Mouse (Mus musculus): ENCODE results near the gene Tmem132d.

Gene Tmem132d

DNA sequence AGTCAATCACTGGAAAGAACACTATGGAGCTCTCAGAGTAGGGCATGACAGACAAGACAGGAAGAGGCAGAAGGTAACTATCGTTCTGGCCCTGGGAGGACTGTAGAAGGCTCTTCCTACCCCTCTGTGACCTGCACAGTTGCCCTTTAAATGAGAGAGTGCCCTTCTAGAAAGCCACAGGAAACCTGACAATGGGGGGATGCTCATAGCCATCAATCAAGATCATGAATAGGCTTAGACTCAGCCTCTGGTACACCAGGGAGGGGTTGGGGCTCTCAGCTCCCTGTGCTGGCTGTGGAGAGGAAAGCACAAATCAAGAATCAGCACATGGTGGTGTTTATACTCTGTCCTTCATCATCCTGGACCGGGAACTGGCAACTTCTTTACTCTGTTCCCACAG, 227.2 kb downstream of the Tmem132d start:
- no peak for DNase-seq (ENCODE audit: low spot score)

DNA sequence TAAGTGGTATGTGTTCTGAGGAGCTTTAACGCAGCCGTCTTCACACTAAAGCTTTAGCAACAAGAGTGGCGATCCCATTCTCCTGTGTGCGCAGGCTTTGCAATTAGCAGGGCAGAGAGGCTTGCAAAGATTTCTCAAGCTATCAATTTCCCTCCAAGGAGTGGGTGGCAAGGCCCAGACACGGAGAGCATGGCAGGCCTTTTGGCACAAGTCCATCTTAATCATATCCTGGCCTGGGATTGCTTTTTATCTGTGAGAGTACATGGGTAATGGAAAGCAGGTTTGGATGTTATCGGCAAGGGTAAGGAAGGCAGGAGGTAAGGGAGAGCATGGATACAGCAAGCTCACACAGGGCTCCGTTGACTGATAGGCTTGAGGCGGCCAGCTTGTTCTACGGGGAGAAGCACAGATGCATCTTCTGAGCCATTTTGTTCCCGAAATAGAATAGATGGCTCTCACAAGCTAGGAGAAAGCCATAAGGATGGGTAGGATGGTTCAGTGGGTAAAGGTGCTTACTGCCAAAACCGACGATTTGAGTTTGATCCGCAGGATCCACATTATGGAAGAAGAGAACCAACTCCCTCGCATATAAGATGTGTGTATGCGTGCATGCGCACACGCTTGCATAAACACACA, 228.1 kb downstream of the Tmem132d start:
- DNase-seq (ENCODE audit: low spot score): no peak

DNA sequence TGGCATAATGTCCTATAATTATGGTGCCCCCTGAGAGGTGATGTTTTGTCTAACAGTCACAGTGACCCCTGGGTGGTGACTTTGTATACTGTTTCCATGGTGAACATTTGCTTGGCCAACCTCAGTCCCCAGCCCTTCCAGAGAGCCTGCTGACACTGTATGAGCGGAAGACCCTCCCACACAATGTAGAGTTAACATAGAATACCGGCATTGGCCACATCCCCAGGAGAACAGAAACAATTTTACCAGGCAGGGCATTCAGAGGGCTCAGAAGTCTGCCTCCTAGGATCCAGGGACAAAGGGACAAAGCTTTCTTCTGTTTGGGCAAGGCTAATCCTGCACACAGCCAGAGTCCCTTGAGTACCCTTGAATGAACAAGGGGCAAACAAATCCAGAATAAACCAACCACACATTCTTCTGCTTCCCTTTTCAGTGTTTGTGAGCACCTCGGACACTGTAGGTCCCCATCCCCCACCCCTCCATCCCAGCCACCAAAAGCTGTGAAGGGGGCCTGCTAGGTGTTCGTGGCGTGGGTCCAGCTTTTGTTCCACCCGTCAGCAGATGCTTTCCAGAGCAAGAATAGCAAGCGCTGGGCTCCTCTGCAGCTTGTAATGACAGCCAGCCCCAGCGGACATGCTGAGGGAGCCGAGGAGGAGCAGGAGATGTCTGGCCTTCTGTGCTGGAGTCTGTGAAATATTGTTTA, 228.8 kb downstream of the Tmem132d start:
- DNase-seq (ENCODE audit: low spot score): no peak

DNA sequence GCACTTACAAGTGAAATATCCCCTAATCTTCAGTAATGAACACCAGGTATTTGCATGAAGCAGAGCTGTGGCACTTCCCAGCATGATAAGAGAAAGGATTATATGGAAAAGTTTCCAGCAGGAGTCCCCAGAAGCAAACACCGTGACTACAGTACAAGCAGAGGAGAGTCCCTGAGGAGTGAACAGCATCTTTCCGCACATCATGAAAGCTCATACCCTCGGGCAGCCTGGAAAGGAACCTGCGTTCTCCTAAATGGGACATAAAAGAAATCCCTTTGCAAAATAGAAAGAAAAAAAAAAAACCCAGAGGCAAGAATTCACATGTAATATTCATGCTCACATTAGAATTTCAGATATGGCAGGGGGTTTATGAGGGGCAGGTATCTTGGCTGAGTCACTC, 238.8 kb downstream of the Tmem132d start:
- DNase-seq (ENCODE audit: low spot score): no peak

DNA sequence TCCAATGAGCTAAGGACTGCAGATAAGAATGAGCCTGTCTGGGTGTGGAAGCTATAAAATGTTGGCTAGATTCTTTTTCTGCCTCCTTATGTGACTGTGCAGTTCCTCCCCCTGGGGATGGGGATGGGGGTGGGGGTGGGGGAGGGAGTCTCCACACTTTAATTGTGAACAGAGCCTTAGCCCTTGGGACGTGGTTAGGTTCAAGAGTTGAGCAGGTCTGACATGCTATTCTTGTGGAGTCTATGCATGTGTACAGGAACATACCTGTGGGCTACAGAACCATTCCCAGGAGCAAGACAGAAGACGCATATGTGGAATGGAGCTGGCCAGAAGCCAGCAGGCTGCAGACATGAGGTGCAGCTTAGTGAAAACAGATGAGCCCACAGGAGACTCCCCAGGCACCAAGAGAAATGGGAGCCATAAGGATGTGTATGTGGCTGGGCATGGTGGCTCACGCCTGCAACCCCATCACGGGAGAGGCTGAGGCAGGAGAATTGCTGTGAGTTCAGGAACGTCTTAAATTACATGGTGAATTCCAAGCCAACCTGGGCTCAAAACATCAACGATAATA, 240.3 kb downstream of the Tmem132d start:
- DNase-seq (ENCODE audit: low spot score): no peak

DNA sequence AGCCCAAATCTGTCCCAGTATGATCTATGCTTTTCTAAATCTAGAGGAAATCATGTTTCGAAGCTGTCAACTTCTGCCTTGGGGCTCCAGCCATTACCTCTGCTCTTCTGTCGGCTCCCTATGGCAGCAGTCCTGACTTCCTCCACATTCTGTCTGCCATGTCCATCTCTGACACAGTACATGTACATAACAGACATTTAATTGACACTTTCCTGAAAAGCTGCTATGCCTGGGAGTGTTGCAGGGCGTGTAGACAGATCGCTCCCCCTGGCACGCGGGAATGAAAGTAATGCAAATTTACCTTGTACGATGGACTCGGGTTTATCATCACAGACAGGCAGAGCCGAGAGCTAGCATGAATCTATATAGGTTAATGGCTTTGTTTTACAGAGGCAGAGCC, 241.2 kb downstream of the Tmem132d start:
- DNase-seq (ENCODE audit: low spot score): no peak

DNA sequence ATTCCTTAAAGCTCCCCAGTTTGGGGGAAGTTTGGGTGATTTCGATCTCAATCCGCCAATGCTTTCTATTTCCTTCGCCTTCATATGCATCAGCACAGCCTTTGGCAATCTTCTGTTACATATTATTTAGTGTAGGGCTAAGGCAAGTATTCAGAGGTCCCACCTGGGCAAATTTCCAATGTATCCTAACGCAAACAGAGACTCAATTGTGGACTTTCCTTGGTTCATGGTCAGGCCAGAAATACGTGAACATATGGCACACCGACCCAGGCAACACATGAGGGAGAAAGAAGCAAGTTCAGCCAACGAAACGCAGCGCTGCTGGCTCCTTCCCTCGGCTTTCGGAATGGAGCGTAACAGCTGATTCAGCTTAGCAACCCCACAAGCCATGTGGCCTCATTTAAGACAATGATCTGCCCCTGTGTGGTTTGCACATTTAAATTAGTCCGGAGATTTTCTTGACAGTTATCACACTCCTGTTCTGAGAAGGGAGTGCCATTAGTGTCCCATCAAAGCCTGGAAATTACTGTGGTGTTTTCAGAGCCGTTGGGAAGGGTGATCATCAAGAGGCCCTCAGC, 242.5 kb downstream of the Tmem132d start:
- DNase-seq (ENCODE audit: low spot score): no peak

DNA sequence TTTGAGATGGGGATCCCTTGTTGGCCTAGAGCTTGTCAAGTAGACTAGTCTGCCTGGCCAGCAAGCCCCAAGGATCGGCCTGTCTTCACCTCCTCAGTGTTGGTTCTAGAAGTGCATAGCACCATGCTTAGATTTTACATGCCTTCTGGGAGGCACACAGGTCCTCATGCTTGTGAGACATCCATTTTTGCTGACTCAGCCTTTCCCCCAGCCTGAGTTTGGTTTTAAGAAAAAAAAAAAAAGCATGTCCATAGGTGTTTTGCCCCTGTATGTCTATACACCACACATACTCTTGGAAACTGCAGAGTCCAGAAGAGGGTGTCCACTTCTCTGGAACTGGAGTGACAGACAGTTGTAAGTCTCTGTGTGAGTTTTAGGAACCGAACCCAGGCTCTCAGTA, 256.6 kb downstream of the Tmem132d start:
- no peak for DNase-seq (ENCODE audit: low spot score)

DNA sequence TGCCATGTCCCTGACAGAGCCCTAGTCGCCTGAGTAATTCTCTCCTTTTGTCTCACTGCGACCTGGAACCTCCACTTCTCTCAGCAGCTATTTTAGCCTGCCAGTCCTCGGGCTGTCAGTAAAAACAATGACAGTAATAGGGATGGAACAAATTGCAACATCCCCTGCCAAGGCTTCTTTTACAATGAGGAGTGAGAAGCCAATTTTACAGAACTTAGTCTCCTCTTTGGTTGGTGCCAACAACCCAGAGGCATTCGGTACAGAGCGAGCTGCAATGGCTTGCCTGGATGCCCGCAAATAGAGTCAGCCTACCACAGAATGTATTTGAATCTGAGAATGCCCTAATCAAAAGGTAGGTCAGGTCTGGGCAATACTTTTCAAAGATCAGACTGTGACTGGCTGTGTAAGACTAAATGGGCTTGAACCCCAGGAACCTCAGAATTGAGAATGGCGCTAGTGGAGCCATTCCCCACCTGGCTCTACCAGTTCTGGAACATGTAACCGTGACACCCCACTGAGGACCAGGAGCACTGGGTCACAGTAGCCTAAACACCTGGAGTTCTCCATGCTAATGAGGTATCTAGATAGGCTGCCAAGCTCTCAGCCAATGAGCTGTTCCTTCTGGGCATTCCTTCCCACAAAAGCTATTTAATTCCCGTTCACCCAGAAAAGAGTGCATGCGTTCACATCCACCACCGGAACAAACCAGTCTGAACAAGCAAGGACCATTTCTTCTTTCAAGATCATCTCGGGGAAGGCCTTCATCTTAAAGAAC, 273.8 kb downstream of the Tmem132d start:
- no peak for DNase-seq (ENCODE audit: low spot score)

DNA sequence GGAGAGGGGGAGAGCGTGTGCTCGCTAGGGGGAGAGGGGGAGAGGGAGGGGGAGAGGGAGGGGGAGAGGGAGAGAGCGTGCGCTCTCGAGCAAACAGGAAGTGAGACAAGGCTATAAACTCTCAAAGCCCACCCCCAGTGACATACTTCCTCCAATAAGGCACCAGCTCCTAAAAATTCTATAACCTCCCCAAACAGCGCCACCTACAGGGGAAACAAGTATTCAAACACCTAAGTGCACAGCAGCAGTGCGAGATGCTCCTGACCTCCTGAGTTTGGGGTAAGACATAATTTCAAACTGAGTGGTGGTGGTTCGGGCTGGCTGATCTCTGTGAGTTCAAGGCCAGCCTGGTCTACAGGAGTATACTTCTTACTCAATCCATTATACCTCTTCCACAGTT, 281.4 kb downstream of the Tmem132d start:
- no peak for DNase-seq (ENCODE audit: low spot score)

DNA sequence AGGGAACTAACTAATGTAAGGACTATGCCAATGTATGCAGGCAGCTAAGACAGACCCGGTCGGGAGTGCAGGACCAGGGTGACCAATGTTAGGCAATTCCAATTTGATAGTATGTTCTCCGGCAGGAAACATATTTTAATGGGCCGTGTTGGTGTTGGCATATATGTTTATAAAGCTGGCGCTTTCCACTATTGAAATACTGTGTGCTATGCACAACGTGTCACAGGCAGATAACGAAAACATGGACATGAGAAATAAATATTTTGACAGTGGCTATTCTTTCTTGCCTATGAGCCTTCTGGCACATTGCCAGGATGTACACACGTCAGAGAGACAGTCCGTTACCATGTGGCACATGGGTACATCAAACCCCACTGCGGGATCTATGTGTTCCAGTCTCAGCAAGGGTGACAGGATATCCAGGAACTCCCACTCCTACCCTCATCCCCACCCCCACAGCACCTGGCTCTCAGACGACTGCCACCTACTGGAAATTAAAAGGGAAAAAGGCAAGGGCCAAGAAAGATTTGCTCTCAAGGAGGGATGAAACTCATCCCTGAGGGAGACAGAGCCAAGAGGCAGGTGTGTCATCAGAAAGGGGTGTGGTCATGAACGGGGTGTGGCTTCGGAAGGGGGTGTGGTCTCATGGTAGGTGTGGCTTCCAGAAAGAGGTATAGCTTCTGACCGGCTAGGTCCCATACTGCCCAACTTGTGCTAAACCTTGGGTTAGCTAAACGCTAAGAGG, 285.8 kb downstream of the Tmem132d start:
- no peak for DNase-seq (ENCODE audit: low spot score)

DNA sequence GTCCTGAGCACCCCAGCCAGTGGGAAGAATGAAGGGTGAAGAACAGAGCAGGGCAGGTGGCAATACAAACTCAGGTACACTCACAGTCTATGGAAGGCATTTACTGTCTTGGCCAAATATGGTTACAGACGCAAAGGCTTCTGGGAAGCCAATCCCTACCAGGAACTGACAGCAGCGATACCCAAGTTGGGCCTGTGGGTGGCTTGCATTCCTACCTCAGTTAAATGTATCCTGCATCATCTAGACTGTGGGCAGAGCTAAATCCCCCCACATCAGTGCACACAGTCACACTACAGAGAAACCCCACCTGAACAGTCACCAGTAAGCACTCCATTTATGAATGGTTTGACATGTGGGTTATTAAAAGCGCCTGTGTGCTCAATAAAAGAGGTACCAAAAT, 288.1 kb downstream of the Tmem132d start:
- DNase-seq (ENCODE audit: low spot score): no peak

DNA sequence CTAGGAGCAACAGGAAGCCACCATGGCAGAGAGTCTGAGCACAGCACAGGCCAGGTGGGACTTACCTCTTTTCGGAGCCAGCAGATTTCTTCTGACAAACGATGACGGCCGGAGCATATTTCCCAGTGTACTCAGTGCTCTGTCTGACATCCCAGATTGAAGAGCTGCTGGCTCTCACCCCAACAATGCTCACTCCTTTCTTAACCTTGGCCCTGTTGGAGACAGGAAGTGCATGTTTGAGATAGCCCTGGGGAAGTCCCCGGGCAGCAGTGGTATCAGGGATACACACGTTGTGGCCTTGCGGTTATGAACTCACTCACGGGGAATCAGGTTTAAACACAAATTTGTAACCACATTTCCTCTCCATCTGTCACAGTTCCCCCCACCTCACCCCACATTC, 296.1 kb downstream of the Tmem132d start:
- DNase-seq (ENCODE audit: low spot score): no peak

DNA sequence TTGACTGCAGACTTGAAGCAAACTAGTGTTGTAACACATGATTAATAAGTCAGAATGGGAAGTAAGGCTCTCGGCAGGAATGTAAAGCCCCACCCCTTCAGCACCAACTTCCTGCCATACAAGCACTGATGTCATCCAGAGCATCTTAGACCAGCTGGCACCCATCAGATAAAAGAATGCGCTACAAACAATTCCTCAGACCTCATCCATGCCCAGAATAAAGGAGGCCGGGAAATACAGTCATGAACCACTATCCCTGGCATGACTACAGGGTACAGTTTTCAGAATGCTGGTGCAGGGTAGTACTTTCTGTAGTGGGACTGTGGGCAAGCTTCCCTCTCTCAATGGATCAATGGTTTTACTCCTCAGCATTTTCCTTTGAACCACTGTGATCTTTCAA, 310.2 kb downstream of the Tmem132d start:
- no peak for DNase-seq (ENCODE audit: low spot score)

DNA sequence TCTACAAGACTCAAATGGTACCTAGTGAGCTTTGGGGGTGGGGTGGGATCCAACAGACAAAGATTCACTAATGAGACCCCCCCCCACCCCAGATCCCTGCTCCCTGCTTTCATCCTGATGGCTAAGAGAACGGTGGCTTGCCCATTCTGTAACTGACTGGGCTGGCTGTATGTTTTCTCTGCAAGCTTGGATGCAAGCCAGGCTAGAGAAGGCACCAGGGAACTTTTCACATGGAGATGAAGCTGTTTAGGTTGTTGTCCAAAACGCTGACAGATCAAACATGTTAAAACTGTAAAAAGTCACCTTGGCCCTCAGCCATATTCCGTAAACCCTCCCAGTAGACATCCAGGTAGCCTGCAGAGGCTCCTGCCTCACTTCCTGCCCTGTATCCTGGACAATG, 313.7 kb downstream of the Tmem132d start:
- DNase-seq (ENCODE audit: low spot score): no peak

DNA sequence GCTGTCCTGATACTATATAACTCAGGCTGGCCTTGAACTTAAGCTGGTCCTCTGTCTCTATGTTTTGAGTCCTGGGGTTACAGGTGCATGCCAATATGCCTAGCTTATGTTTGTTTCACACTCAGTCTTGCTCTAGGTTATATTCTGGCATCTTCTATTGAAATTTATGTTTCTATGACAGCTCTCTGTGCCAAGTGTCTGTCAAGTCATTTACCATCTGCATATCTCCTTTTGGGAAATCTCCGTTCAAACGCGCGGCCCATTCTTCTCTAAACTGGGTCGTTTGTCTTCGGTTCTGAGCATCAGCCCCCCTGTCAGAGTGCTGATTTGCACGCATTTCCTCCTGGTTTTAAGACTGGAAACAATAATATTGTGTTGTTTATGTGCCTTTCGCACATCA, 319.8 kb downstream of the Tmem132d start:
- no peak for DNase-seq (ENCODE audit: low spot score)

DNA sequence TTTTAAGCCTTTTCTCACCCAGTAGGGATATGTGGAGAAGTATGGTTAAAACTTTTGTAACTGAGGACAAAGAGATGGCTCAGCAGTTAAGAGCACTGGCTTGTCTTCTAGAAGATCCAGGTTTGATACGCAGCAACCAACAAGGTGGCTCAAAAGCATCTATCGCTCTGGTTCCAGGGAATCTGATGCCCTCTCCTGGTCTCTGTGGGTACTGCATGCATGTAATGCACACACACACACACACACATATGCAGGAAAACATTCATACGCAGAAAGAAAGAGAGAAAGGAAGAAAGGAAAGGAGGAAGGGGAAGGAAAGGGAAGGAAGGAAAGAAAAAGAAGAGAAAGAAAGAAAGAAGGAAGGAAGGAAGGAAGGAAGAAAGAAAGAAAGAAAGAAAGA, 320.4 kb downstream of the Tmem132d start:
- no peak for DNase-seq (ENCODE audit: low spot score)

DNA sequence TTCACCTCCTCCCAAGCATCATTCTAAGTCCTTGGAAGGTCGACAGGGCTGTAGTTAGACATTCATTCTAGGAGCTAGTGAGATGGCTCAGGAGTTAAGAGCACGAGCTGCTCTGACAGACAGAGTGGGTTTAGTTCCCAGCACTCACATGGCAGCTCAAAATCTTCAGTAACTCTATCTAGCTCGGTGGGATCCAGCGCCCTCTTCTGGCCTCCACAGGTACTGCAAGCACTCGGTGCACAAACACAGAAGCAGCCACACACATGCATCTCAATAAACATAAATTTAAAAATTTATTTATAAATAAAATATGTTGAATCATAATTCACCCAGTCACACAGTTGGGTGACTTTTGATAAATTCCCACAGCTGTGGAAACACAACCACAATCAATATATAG, 321.2 kb downstream of the Tmem132d start:
- DNase-seq (ENCODE audit: low spot score): no peak

DNA sequence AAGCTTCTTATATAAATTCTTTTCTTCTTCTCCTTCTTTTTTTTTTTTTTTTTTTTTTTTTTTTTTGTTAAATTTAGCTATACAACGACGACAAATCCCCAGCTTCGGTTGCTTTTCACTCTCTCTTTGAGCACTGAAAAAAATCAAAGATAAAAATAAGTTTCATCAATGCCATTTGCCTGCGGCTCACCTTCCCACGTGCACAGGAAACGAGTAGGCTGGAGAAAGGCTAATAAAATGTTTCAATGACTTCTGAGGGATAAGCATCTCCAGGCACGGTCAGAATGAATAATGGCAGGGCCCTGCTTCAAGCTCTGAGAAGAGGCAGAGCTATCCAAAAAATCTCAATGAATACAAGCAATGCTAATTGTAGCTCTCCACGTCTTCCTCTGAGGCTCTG, 330.3 kb downstream of the Tmem132d start:
- no peak for DNase-seq (ENCODE audit: low spot score)

DNA sequence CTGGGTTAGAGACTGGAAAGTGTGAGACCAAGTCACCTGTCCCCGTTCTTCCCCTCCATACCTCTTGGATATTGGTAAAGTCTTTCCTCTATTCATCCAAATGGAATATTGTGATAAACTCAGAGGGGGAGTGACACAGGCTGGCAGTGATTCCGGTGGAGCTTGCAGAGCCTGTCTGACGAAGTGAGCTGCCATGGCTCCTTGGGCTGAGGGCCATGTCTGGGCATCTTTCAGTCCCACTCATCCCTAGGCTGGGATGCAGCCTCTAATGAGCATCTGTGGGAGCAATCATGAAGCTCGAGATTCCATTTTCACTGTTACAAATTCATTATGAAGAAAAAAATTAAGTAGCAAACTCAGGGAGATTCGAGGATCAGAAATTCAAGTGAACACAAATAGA, 332.5 kb downstream of the Tmem132d start:
- no peak for DNase-seq (ENCODE audit: low spot score)

DNA sequence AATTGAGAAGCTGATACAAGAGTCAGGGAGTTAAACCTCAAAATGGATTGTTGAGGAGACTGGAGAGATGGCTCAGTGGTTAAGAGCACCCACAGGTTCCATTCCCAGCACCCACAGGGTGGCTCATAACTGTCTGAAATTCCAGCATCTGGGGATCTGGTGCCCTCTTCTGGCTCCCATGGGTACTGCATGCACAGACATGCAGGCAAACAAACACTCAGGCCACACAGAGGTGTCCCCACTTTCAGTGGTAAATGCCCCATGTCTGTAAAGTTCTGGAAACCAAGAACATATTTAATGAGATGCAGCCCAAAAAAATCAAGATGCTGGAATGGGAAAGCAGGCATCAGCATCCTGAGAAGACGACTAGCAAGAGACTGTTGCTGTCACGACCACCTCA, 333.4 kb downstream of the Tmem132d start:
- no peak for DNase-seq (ENCODE audit: low spot score)

DNA sequence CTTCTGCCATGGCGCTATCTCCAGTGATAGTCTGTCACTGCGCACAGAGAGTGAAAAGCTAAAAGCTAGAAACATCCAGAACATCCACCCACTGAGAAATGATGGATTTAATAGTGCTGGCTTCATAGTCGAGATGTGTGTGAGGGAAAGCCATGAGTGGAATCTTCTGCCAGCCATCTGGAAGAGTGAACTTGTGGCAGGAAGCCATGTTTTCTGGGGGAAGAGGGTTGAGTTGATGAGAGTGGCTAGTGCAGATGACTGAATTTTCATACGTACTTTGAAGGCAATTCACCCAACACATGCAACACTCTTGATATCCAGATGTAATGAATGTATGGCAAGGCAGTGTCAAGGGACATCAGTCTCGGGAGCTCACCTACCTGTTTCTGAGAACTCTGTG, 342.3 kb downstream of the Tmem132d start:
- no peak for DNase-seq (ENCODE audit: low spot score)

Measured in ovary, postnatal 36 days (tissue).